Mouse (Mus musculus) CH12.LX (cell line): ENCODE results near the gene Bcat1.

Experiments
- CTCF ChIP-seq, 2 experiments: IDR thresholded peaks in 1 of 2; conservative IDR thresholded peaks in 1 of 2; 2 replicates each; pipeline ENCODE4 v1.5.1; 2011 to 2012; ENCODE audit warnings: low read depth in 2 of 2, low read length in 2 of 2, improper control_type of control experiment in 1 of 2, inconsistent platforms in 1 of 2, mild to moderate bottlenecking in 1 of 2, moderate library complexity in 1 of 2
- ELF1 ChIP-seq: IDR thresholded peaks from 2 replicates; pipeline ENCODE4 v1.6.1; 2014; ENCODE audit warnings: low read depth, mild to moderate bottlenecking, inconsistent platforms, low read length, improper control_type of control experiment
- MAX ChIP-seq: IDR thresholded peaks from 2 replicates; pipeline ENCODE4 v1.6.1; 2011; ENCODE audit warnings: low read length, improper control_type of control experiment

DNA sequence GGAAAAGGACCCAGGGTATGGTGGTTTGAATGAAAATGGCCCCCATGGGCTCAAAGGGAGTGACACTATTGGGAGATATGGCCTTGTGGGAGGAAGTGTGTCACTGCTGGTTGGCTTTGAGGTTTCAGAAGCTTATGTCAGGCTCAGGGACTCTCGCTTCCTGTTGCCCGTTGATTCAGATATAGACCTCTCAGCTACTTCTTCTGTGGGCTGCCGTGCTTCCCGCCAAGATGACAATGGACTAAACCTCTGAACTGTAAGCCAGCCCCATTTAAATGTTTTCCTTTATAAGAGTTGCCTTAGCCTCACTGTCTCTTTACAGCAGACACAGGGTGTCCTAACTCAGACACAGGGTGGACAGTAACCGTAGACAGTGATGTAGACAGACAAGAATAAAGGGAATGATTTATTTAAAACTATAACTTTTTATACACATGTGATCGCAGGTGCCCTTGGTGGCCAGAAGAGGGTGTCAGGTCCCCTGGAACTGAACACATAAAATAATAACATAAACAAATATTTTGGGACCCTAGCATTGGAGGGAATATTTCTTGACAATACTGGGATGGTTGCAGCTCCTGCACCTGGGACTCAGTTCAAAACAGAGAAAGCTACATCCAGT lies 39.6 kb upstream of the Bcat1 start, which contains the start of gene Lrmp:
- TF ChIP-seq CTCF (conservative IDR thresholded peaks at IDR 0.05 in 1 of 2, IDR thresholded peaks at IDR 0.05 in 1 of 2; ENCODE audit: low read depth in 2 of 2, low read length in 2 of 2) (peak in 1 of 2 experiments; percentile 12; a peak in 1 of 4 replicates), MAX (no peak), ELF1 (peak; percentile 45; the same call in 1 of the 2 replicates)
